Mouse (Mus musculus) small intestine, adult 2 months (tissue): ENCODE data around the gene Selenbp1.
"Not testable (repeated sequence)": the region's sequence is repeated elsewhere in the genome, so short reads cannot be mapped to it uniquely, and the experiment has no call there.

ENCODE experiments used
- CTCF ChIP-seq: fragments of 200-500 bp; IDR thresholded peaks from 2 replicates; pipeline ENCODE4 v1.5.1; 2012; ENCODE audit warnings: low read depth, mild to moderate bottlenecking, control low read depth, inconsistent platforms, low read length, moderate library complexity, mixed read lengths; ENCODE audit not compliant: insufficient replicate concordance, insufficient read length; ENCODE audit errors: extremely low read depth
- POLR2A ChIP-seq: fragments of 200-500 bp; IDR thresholded peaks from 2 replicates; pipeline ENCODE4 v1.6.1; 2012; ENCODE audit warnings: low read depth, mild to moderate bottlenecking, control low read depth, inconsistent platforms, low read length, moderate library complexity

GRCm38 (mm10) chr3:94904759-94905158 is 28.1 kb upstream of the Selenbp1 start:
- not testable (repeated sequence) for TF ChIP-seq POLR2A, CTCF
